Mouse (Mus musculus): Measurements from ENCODE around the gene Gpt2. TPM values are rescaled to one million over a fixed set of nuclear protein-coding genes. Genes with fewer than 3 reads are reported as not detected.

Gene Gpt2
- total and polyA plus RNA-seq, 3 experiments: 29.7 to 50.0 (median 37.8) TPM

DNA sequence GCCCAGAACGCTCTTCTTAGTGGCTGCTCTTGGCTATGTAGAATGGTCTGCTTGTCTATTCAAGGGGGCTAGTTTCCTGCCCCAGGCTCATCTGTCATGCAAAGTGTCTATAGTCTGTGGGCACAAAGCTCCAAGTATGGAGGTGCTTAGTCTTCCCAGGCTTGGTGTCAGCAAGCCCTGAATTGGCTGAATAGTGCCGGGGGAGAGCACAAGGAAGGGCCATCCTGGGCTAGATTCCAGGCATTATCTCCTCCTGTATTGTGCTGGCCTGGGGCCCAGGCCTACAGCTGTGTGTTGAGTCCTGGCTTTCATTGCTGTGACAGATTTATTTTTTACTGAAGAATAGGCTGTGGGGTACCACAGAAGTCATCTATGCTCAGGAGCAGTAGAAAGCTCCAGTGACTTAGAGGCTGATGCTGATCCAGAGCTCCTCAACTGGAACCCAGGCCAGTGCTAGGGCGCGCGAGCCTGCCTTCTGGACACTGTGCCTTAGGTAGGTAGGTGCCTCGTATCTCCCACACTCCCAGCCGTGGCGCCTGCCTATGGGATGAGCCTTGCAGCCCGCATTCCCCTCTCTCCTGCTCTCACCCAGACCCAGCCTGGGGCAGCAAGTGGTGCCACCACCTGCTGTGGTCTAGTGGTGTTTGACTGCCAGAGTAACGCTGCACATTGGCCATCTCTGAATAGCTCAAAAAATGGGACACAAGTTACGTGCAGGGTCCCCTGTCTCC lies 8.7 kb downstream of the Gpt2 start:
- H3K4me2 ChIP-seq (ENCODE audit: insufficient read depth, low read depth, poor library complexity, severe bottlenecking): no peak overlapping the region
- no peak overlapping the region for H3K4me3 ChIP-seq (replicated peaks in 1 of 3; ENCODE audit: low read depth in 2 of 3, low read length in 2 of 3, poor library complexity in 1 of 3)
- in situ Hi-C loops (cut with MboI; ENCODE audit: low pct_ligation_motif_present, low pct_unique_long_range_greater_than_20kb, low sequenced_read_pairs) (no loop called here), dilution Hi-C loops (cut with MboI; ENCODE audit: extremely low pct_ligation_motif_present, extremely low pct_unique_long_range_greater_than_20kb, low sequenced_read_pairs) (no loop called here)
- 0 out of 2 replicates have a peak, but pooled peaks cover 2% of the 10 kb centered on the region for H3K79me2 ChIP-seq (replicated peaks; ENCODE audit: control insufficient read depth, extremely low read depth, insufficient read depth, poor library complexity, severe bottlenecking)
- H3K27me3 ChIP-seq (replicated peaks): no peaks in the 10 kb centered on the region
- no peaks in the 10 kb centered on the region for H3K9me3 ChIP-seq (replicated peaks; ENCODE audit: low read length)
- peaks cover 2 to 46% of the 10 kb centered on the region in 2 experiments; a peak in 3 of 4 replicates for H3K4me1 ChIP-seq (ENCODE audit: control insufficient read depth in 1 of 2, insufficient read depth in 2 of 2)
- H3K27ac ChIP-seq (ENCODE audit: insufficient read depth, low read depth): no peak overlapping the region
- H3K9ac ChIP-seq (ENCODE audit: insufficient read depth, low read depth): no peak overlapping the region
- no peak for DNase-seq (ENCODE audit: extremely low read depth)
- TF ChIP-seq PAX5 (IDR thresholded peaks at IDR 0.05; ENCODE audit: low read length): no peak
- TF ChIP-seq RAD21 (IDR thresholded peaks at IDR 0.05; ENCODE audit: low read depth, low read length): no peak
- peaks cover 64 to 85% of the 10 kb centered on the region in 2 experiments for H3K36me3 ChIP-seq (replicated peaks in 1 of 2; ENCODE audit: control insufficient read depth in 1 of 2, insufficient read depth in 1 of 2, low read length in 1 of 2)

DNA sequence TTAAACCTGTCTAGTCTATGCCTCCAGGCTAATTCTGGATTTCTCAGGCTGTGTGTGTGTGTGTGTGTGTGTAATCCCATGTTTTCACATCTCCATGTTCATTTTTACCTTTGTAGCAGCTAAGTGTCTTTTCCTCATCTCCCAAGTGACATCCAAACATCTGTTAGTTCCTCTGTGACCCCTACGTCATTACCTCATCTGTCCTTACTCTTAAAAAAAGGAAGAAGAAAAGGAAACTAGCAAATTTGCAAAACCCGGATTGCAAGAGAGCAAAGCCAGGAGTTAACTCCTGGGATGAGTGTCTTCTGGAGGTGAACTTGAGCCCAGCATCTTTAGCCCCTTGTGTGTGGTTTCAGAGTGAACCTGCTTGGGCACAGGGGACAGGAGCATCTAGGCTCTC lies 10.0 kb downstream of the Gpt2 start:
- DNase-seq (ENCODE audit: extremely low read depth): no peak
- in situ Hi-C loops (cut with MboI; ENCODE audit: low pct_ligation_motif_present, low pct_unique_long_range_greater_than_20kb, low sequenced_read_pairs) (no loop called here), dilution Hi-C loops (cut with MboI; ENCODE audit: extremely low pct_ligation_motif_present, extremely low pct_unique_long_range_greater_than_20kb, low sequenced_read_pairs) (no loop called here)
- H3K9ac ChIP-seq (ENCODE audit: insufficient read depth, low read depth): no peak overlapping the region
- no peak overlapping the region for H3K4me3 ChIP-seq (replicated peaks in 1 of 3; ENCODE audit: low read depth in 2 of 3, low read length in 2 of 3, poor library complexity in 1 of 3)
- TF ChIP-seq ETS1 (conservative IDR thresholded peaks at IDR 0.05; ENCODE audit: low read depth, low read length): no peak
- TF ChIP-seq PAX5 (IDR thresholded peaks at IDR 0.05; ENCODE audit: low read length): no peak
- TF ChIP-seq SMC3 (IDR thresholded peaks at IDR 0.05; ENCODE audit: low read depth, low read length): no peak
- no peak for TF ChIP-seq MAFK (IDR thresholded peaks at IDR 0.05; ENCODE audit: insufficient replicate concordance, low read length)
- TF ChIP-seq ELF1 (IDR thresholded peaks at IDR 0.05; ENCODE audit: low read depth, low read length): no peak
- TF ChIP-seq MAZ (IDR thresholded peaks at IDR 0.05; ENCODE audit: low read depth, low read length): no peak
- no peak for TF ChIP-seq MAX (IDR thresholded peaks at IDR 0.05; ENCODE audit: low read length)
- H3K27ac ChIP-seq (ENCODE audit: insufficient read depth, low read depth): no peak overlapping the region
- peaks cover 2 to 46% of the 10 kb centered on the region in 2 experiments; a peak in 3 of 4 replicates for H3K4me1 ChIP-seq (ENCODE audit: control insufficient read depth in 1 of 2, insufficient read depth in 2 of 2)
- no peaks in the 10 kb centered on the region for H3K27me3 ChIP-seq (replicated peaks)
- no peaks in the 10 kb centered on the region for H3K9me3 ChIP-seq (replicated peaks; ENCODE audit: low read length)
- H3K36me3 ChIP-seq (replicated peaks in 1 of 2; ENCODE audit: control insufficient read depth in 1 of 2, insufficient read depth in 1 of 2, low read length in 1 of 2): peaks cover 67 to 83% of the 10 kb centered on the region in 2 experiments
- 0 out of 2 replicates have a peak, but pooled peaks cover 2% of the 10 kb centered on the region for H3K79me2 ChIP-seq (replicated peaks; ENCODE audit: control insufficient read depth, extremely low read depth, insufficient read depth, poor library complexity, severe bottlenecking)
- no peak overlapping the region for H3K4me2 ChIP-seq (ENCODE audit: insufficient read depth, low read depth, poor library complexity, severe bottlenecking)

DNA sequence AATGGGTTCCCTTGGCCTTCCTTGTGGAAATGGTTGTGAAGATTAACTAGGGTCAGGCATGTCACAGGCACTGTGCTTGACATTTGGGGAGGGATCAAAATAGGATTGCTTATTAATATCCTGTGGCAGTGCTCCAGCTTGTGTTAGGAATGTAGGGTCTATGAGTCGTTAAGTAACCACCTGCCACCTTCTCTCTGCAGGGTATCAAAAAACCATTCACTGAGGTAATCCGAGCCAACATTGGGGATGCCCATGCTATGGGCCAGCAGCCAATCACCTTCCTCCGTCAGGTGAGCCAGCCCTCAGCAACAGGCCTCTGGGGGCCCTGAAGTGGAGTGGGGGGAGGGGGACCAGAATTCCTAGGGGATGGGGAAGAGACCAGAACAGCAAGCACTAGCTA lies 10.7 kb downstream of the Gpt2 start:
- Histone ChIP-seq H3K27ac (ENCODE audit: insufficient read depth, low read depth) (no peak overlapping the region), H3K9me3 (replicated peaks; ENCODE audit: low read length) (no peaks in the 10 kb centered on the region), H3K4me1 (ENCODE audit: control insufficient read depth in 1 of 2, insufficient read depth in 2 of 2) (peaks cover 2 to 46% of the 10 kb centered on the region in 2 experiments; a peak in 3 of 4 replicates), H3K79me2 (replicated peaks; ENCODE audit: control insufficient read depth, extremely low read depth, insufficient read depth, poor library complexity, severe bottlenecking) (0 out of 2 replicates have a peak, but pooled peaks cover under 1% of the 10 kb centered on the region), H3K4me2 (ENCODE audit: insufficient read depth, low read depth, poor library complexity, severe bottlenecking) (no peak overlapping the region), H3K36me3 (replicated peaks in 1 of 2; ENCODE audit: control insufficient read depth in 1 of 2, insufficient read depth in 1 of 2, low read length in 1 of 2) (peaks cover 71 to 89% of the 10 kb centered on the region in 2 experiments), H3K4me3 (replicated peaks in 1 of 3; ENCODE audit: low read depth in 2 of 3, low read length in 2 of 3, poor library complexity in 1 of 3) (no peak overlapping the region), H3K9ac (ENCODE audit: insufficient read depth, low read depth) (no peak overlapping the region), H3K27me3 (replicated peaks) (no peaks in the 10 kb centered on the region)
- TF ChIP-seq CHD1 (IDR thresholded peaks at IDR 0.05; ENCODE audit: low read depth, low read length) (no peak), EP300 (IDR thresholded peaks at IDR 0.05; ENCODE audit: low read length) (no peak), CTCF (conservative IDR thresholded peaks at IDR 0.05 in 1 of 2, IDR thresholded peaks at IDR 0.05 in 1 of 2; ENCODE audit: low read depth in 2 of 2, low read length in 2 of 2) (no peak), E2F4 (IDR thresholded peaks at IDR 0.05; ENCODE audit: insufficient replicate concordance, low read depth, low read length) (no peak), TCF12 (IDR thresholded peaks at IDR 0.05; ENCODE audit: low read depth, low read length) (no peak), SMC3 (IDR thresholded peaks at IDR 0.05; ENCODE audit: low read depth, low read length) (no peak), NELFE (IDR thresholded peaks at IDR 0.05; ENCODE audit: low read depth, low read length) (no peak), USF1 (IDR thresholded peaks at IDR 0.05; ENCODE audit: low read depth, low read length) (no peak), NRF1 (IDR thresholded peaks at IDR 0.05; ENCODE audit: low read depth, low read length) (no peak), JUN (IDR thresholded peaks at IDR 0.05; ENCODE audit: insufficient read depth, low read depth, low read length) (no peak), IRF4 (IDR thresholded peaks at IDR 0.05; ENCODE audit: low read depth, low read length) (no peak)
- in situ Hi-C loops (cut with MboI; ENCODE audit: low pct_ligation_motif_present, low pct_unique_long_range_greater_than_20kb, low sequenced_read_pairs): no loop called here
- dilution Hi-C loops (cut with MboI; ENCODE audit: extremely low pct_ligation_motif_present, extremely low pct_unique_long_range_greater_than_20kb, low sequenced_read_pairs): no loop called here
- DNase-seq (ENCODE audit: extremely low read depth): no peak

Measured in CH12.LX (cell line).